Mouse (Mus musculus) left cerebral cortex, adult 8-10 months (tissue): ENCODE results near the gene Ick. TPM values are rescaled to one million over a fixed set of nuclear protein-coding genes. Genes with fewer than 3 reads are reported as not detected.

Experiments
- DNase-seq, 2 experiments: peaks; one replicate each; pipeline ENCODE4 v3.0.0; 2022; ENCODE audit warnings: low spot score in 2 of 2
- total RNA-seq, 4 experiments: library from RNA; stranded (reverse); gene quantifications; 2 replicates each; pipeline ENCODE4 v1.2.4; 2022

Ick gene
- total RNA-seq, 4 experiments from 2014 or later, result 15.2 to 18.3 (median 16.6) TPM

DNA sequence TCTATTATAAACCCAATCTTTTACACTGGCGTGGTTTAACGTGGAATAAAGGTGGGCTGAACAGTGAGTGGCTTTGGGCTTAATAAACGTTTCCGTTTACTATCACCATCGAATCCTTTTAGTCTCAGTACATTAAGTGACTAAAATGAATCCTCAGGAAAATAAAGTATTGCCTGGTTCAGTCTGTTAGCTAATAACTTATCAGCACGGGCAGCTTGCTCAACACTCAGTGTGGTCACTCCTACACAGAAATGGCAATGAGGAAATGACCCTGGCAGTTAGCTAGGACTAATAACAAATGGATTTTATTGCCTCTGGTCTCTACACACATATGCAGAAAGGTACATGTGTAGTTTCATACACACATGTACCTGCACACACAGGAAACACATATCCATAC is 4.0 kb upstream of the Ick start:
- DNase-seq, result no peak

DNA sequence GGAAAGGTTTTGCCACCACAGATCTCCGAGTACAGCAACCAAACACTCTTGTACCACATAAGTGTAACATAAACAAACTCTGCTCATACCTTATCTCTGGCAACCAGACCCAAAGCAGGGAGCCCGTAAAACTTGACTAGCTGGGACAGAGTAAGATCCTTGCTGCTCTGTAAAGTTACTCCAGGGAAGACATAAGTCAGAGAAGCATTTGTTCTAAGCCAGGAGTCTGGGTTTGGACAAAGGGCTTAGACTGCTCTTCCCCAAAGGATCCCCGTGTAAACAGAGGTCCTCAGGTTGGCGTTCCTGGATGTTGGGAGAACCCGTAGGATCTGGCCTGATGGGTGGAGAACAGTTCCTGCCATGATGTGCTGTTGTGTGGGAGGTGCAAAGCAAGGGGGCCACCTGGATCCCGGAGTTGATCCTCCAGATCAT is 3.5 kb upstream of the Ick start:
- DNase-seq, result no peak

DNA sequence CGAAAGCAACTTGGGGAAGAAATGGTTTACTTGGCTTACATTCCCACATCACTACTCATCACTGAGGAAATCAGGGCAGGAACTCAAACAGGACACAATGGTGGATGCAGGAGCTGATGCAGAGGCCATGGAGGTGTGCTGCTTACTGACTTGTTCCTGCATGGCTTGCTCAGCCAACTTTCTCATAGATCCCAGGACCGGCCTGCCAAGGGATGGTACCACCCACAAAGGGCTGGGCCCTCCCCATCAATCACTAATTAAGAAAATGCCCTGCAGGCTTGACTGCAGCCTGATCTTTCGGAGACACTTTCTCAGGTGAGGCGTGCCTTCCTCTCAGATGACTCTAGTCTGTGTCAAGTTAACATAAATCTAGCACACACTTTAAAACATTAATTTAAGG is 2.2 kb upstream of the Ick start:
- DNase-seq, result no peak

DNA sequence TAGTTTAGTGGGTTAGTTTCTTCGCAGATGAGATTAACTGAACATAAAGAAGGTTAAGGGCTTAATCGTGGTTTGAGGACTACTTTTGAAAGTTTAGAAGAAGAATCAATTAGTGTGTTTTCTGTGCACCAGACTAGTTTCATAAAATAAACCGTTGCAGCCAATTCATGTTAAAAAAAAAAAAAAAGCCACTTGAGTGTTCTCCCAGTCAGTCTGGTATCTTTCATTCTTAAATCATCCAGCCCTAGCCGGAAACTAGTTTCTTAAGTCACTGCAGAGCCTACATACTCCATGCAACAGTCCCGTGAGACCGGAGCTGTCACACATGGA is 1.4 kb upstream of the Ick start:
- DNase-seq, result no peak

DNA sequence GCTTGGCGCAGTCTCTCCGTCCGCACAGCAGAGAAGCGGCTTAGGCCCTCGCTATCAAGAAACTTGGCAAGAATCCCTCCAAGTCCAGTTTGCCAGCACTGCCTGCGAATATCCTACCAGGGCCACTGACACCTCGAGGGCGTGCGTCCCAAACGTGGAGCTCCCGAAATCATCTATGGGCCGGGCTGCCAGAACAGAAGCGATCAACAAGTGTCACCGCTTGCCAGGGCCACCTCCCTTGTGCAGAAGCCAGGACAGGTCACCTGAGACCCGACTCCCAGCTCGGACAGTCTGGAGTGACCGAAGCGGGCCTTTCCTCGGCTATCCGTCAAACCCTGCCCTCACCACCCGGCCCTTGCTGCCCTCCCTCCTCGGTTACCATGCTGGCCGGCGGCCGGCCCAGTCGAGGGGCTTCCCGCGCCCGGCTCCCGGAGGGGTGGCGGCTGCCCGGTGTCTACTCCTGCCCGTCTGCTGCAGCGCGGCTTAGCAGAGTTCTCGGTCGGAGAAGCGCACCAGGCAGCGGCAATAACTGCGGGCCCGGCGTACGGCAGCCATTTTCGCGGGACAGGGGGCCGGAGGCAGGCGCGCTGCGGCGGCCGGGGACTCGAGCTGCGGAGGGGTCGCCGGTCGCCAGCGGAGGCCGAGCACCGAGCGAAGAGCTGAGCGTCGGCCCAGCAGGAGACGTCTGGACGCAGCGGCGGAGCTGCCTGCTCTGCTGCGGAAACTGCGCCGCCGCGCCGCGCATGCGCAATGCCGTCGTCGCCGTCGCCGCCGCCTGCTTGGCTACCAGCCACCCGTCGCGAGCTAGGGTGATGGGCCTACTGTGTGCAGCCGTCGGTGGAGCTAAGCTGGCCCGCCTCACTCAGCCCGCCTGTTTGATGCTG is 838 bp upstream of the Ick start:
- DNase-seq, result peak; percentile 69

DNA sequence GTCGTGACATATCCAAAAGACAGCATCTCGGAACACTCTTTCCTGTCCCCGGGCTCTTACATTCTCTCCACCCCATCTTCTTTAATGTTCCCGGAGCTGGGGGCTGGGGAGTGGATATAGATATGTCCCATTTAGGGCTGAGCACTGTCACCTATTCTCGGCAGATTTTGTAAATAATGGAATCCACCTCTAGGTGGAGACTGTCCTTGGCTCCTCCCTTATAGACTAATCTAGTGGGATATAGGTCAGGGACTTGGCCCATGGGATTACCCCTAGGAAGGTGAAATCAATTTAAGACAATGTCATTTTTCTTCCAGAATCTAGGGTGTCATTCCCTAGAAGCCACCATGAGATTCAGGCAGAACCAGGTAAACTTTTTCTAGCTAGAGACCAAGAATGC is 664 bp downstream of the Ick start:
- no peak for DNase-seq

DNA sequence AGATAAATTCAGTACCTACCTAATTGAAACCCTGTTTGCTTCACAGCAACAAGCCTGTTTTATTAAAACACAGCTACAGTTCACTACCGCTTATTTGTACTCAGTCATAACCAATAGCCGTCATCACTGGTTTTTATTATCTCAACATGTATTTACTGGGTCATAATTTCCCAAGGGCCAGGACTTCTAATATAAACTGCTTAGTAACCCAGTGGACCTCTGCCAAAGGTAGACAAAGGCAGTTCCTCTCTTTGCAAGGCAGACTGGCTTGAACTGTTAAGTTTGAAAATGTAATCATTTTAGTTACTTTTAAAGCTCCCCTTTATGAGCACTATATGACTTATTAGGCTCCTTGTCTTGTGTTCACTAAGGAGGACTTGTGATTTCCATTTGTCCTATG is 2.5 kb downstream of the Ick start:
- no peak for DNase-seq

DNA sequence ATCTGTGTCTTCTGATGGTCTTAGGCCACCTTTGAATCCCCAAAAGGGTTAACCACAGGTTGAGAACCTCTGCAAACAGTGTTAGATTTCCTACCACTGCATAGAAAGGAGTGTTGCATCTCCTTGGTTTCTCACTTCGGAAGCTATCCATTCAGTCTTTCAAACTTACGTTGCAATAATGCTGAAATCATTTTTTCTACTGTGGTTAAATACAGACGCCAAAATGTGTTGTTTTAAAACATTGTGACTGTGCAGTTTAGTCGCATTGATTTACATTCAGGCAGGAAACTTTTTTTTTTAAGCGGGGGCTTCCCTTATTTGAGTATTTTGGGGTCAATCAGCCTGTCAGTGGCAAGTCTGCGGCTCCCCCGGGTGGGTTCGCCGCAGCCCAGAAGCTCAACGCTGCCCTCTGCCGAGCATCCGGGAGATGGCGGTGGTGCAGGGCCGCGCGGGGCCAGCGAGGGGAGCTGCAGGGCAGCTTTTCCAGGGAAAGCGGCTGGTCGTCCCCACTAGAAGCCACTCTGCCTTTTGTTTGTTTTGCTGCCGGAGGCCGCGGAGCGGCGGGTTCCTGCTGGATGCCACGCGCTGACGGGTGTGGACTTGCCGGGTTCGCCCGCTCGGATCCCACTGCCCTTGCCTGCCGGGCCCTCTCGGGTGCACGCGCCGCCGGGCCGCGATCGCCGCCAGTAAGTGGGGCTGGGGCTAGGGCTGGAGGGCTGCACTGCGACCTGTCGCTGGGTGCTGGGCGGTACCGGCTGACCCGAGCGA is 4.0 kb downstream of the Ick start:
- peak; percentile 73 to 91 for DNase-seq

DNA sequence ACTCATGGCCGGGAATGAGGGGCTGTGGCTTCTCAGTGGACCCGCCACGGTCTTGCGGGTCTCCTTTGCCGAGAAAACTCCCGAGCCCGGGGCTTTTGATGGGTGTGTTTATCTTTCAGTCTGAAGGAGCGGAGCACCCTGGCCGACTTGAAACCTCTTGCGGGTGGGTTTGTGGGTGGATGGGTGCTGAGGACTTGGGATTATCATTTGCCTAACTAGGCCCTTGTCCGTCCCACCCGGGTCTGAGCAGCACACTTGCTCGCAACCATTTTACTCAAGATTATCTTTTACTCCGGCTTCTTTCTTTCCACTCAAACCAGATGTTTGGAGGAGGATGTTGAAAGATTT is 4.5 kb downstream of the Ick start:
- DNase-seq, result no peak

DNA sequence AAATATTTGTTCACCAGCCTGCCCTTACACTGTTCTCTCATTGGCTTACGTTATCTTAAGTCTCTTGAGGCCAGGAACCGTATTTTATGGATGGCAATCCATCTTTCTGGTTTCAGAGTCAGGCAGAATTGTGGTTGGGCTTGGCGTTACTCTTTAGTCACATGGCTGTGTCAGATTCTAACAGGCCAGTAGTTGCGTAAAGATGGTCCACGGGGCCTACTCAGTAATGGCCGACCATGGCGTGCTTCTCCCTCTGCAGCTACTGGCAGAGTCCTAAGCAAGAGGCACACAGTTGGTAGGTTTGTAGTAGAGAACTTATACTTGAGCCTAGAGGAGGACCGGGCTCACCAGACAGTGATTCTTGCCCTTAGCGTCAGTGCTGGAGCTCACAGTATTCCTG is 6.8 kb downstream of the Ick start:
- DNase-seq, result no peak

DNA sequence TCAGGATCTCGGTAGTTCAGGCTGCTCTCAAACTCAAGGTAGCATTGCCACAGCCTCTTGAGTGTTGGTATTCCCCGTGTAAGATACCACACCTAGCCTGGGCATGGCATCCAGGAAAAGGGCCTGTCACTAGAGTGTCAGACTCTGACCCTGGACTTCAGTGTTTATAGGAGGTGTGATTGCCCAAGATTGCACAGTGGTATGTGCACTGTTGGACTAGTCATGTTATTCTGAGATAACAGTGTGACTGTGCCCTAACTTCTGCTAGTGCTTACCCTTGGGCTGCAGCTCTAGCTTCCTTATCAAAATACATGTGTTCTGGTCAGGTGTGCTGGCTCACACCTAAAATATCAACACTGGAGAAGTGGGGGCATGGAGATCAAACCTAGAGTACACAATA is 8.7 kb downstream of the Ick start:
- DNase-seq, result no peak

DNA sequence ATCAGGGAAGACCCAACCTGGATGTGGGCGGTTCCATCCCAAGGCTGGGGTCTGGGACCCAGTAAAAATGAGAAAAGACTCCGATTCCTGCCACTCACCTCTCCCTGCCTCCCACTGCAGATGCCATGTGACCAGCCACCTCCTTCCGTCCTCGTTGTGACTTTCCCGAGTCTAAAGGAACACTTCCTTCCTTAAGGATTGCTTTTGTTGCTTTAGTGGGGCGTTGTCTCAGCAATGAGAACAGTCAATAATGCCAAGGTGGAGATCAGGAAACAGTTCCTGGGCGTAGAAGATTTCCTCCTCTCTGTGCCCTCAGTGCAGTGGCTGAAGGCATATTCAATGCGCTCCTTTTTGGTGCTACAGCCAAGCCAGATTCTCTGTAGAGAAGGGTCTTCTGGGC is 12.4 kb downstream of the Ick start:
- DNase-seq, result no peak

DNA sequence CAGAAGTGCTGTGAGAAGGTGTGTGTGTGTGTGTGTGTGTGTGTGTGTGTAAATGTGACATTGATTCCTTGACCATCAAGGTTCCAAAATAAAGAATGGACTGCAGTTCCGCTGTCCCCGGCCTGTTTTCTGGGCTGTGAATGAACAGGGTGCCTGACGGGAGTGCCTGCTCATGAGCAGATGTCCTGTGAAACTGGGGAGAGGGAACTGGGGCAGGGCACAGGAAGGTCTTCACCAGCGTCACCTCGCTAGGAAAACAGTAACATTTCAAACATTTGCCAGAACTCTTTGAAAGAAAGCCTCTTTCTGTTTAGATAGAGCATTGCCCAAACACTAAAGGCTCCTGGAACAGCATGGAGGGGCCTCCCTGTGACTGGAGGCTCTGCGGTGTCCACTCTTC is 13.0 kb downstream of the Ick start:
- no peak for DNase-seq

DNA sequence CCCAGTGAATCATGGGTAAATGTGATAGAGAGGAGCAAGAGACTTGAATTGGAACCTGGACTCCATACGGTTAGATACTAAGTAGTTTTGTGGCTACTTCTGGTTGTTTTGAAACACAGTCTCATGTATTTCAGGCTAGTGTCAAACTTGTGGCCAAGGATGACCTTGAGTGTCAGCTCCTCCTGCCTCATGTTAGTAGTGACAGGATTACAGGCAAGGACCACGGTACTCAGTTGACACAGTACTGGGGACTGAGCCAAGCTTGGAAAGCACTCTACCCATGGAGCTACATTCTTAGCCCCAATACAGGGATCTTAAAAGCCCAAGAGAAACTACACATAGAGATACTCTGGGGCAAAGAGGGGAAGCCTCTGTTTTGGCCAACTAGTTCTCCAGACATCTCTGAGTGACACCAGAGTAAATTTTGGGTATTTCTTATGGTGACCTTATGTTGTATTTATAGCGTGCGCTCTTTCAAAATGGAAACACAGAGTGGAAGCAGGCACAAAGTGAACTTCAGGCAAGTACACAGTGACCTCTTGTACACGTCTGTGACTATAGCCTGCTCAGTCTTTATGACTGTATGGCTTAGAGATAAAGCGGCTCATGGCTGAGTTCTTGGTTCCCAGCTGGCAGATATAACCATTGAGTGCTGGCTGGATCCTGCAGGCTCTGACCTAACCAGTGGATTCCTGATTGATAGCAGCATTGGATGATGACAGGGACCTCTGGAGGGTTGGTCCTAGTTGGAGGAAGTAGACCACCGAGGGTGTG is 14.1 kb downstream of the Ick start:
- no peak for DNase-seq

DNA sequence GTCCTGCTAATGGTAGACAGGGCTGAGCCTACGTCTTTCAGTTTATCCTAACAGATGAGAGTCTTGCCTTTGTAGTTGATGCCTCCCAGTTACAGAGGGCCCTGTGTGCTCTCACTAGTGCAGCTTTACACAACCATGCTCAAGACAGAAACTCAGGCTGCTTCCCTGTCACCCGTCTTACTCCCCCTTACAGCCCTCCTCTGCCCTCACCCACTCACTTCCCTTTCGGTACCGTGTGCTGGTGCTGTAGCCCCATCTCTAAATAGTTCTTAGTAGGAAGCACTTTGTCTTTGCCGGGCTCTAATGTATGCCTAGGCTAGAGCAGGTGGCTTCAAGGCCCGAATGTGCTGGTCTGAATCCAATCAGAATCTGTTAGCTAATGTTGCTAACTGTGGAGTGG is 15.3 kb downstream of the Ick start:
- DNase-seq, result no peak

DNA sequence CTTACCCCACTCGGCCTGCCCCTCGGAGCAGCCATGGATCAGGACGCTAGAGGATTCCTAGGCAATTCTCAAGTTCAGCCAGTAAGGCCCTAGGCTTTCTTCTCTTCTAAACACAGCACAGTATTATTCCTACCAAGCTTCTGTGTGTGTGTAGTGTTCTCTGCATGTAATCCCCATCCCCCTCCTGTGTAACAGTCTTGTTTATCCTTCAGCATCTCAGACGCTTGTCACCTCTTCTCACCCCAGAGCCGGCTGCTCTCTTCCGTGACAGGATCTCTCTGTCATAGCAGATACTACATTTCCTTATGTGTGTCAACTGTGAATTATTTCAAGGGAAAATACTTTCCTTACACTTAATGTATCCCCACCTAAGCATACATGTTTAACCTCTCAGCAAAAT is 17.0 kb downstream of the Ick start:
- DNase-seq, result no peak

DNA sequence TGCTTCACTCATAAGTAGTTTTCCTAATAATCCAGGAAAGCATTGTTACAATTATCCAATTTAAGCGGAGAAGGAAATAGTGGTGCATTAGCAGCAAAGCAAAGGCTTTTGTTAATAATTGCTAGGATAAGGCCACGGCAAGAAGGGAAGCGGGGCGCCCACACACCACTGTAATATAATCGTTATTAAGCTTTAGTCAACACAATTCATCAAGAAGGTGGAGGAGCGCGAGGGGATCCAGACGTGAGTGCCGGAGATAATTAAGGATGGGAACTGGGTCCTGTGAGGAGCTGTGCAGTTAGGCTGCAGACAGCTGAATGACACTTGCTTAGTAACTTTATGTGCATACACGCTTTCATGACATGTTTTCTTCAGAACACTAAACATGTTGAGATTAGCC is 17.7 kb downstream of the Ick start:
- DNase-seq, result no peak

DNA sequence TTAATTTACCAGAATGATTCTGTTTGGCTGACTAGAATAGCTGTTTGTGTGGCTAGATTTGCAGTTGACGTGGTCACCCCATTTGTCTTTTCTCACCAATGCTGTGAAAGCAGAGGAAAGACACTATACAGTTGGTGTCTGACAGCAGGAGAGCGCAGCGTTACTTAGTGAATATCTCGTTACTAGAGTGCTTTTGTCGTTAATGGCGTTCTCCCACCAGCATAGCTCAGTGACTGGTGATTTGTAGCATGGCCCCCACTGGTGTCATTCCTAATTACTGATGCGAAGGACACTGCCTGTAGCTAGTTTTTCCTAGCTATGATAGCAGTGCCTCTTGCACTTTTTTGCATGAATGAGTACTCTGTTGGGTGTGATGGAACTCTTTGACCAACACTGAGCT is 26.7 kb downstream of the Ick start:
- no peak for DNase-seq

DNA sequence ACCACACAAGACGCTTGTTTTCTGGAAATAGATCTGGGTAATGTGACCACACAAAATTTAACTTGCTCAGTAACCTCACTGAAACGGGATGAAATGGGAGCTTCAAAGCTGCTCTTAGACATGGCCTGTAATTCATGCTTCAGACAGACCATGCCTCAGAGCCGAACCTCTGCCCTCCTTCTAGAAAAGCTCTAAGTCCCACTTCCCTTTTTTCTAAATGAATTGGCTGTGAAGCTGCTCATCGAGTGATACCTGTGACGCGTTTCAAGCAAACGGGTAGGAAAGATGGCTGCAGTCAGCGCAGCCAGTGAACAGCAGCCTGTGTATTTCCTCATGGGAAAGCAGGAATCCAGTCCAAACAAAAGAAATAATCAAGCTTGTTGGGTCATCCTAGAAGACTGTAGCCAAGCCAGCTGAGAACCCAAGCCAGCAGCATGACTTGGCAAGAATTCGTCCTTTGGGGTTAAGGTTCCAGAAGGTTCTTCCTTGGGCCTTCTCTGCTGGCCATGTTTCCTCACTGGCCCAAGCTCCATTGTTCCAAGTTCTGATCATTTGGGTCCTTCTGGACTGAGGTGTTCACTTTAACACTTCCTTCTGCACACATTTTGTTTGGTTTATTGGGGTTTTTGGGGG is 29.2 kb downstream of the Ick start:
- no peak for DNase-seq

DNA sequence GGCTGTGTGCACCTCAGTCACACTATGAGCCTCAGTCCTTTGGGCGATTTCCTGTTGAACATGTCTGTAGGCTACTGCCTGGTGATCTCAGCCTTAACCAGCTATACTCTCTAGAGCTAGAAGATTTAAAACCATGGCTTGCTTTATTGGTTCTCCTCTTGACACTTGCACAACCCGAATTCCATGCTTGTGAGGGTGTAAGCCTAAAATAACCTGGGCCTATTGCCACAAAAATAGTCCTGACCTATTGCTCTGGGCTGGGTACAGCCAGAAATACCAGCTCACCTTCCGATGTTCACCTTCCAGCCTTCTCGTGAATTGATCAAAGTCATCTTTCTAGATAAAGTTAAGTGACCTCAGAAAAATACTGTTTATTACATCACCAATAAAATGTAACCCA is 30.5 kb downstream of the Ick start:
- no peak for DNase-seq

DNA sequence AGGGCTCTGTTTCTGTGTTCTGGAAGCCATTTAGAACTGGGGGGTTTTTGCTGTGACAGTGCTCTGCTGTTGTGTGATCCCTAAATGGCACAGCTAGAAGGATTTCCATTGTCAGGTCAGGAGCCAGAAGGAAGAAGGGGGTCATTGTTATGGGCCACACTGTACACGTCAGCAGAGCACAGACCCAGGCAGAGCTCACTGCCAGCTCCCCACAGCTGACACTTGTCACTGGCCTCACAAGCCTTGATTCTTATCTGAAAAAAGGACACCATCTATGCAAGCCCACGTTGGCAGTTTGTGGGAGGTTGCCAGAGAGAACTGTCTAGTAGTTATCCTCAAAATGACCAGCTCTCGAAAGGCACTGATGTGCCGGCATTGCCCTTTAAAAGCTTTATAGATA is 37.1 kb downstream of the Ick start:
- peak in 1 of 2 experiments; percentile 75 for DNase-seq

DNA sequence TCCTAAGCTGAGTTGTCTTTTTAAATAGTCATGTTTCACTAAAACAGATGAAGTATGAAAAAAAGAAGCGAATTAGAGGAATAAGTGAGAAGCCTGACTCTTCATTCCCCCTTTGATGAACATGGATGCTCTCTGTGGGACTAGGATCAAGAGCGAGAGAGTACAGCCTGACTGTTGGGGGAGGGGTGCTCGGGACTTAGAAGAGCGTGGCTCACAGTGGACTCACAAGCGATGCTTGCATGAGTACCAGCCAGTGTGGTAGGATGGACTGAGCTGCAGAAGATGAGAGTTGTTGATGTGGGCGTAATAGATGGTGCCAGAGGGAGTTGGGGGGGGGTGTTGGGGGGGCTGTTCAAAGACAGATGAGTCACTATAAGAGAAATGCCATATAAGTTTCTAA is 37.6 kb downstream of the Ick start:
- peak in 1 of 2 experiments; percentile 53 for DNase-seq
